Comparison of ENCODE assay signal across 8 mouse cellular contexts in genomic region chr1:140245465-140245864, GRCm38 (mm10). TPM values are rescaled to one million over a fixed set of nuclear protein-coding genes. Genes with fewer than 3 reads are reported as not detected.
DNase-seq lines count a peak whose midpoint lies in the region; ATAC-seq and TF ChIP-seq lines count a peak whose summit lies in the region.

No protein-coding gene starts in this region.

- no peak for TF ChIP-seq CTCF in E14TG2a.4 (conservative IDR thresholded peaks at IDR 0.05; ENCODE audit: low read length)
- TF ChIP-seq CTCF in gastrocnemius, adult 2 months (IDR thresholded peaks at IDR 0.05), result no peak

- no peaks in the 10 kb centered on the region for H3K36me3 ChIP-seq in E14TG2a.4 (ENCODE audit: insufficient read depth, low read length)
- H3K36me3 ChIP-seq in hindbrain, embryonic 14.5 days (replicated peaks; ENCODE audit: control insufficient read depth, insufficient read depth), result no peaks in the 10 kb centered on the region

- under 1% methylated on average over 17 of the region's 17 CpGs for WGBS in hindbrain, embryonic 14.5 days

- H3K27me3 ChIP-seq in E14TG2a.4 (ENCODE audit: insufficient read depth, low read length), result no peaks in the 10 kb centered on the region
- no peaks in the 10 kb centered on the region for H3K27me3 ChIP-seq in hindbrain, embryonic 14.5 days (ENCODE audit: control insufficient read depth, insufficient read depth, low read length)

- peaks cover 11% of the 10 kb centered on the region for H3K4me1 ChIP-seq in E14TG2a.4 (replicated peaks; ENCODE audit: low read depth, low read length)
- H3K4me1 ChIP-seq in brown adipose tissue, adult 24 weeks (ENCODE audit: control insufficient read depth, insufficient read depth, insufficient read length, low read length), result no peaks in the 10 kb centered on the region
- no peaks in the 10 kb centered on the region for H3K4me1 ChIP-seq in hindbrain, embryonic 14.5 days (replicated peaks; ENCODE audit: control insufficient read depth, insufficient read depth, low read length)

- intact Hi-C loops in gastrocnemius, adult 2 months (cut with DNase I), result no loop called here

- peak; percentile 49 for DNase-seq in gastrocnemius, adult 2 months
- DNase-seq in hindbrain, embryonic 14.5 days (ENCODE audit: low spot score), result peak; percentile 77
- DNase-seq in left cerebral cortex, adult 11 months (ENCODE audit: low spot score), result peak; percentile 12
- DNase-seq in lung, postnatal 4 days, result peak; percentile 10 to 38
- DNase-seq in right cerebral cortex, postnatal 25 days, result peak; percentile 72
- no peak for DNase-seq in MN1 (ENCODE audit: low spot score)

- peak overlapping the region; percentile 85 for H3K4me3 ChIP-seq in E14TG2a.4 (replicated peaks; ENCODE audit: low read length)
- peak overlapping the region; percentile 35 for H3K4me3 ChIP-seq in brown adipose tissue, adult 24 weeks (ENCODE audit: insufficient read depth, low read depth, low read length)
- H3K4me3 ChIP-seq in gastrocnemius, adult 2 months, result peak overlapping the region; percentile 66
- H3K4me3 ChIP-seq in hindbrain, embryonic 14.5 days (replicated peaks; ENCODE audit: low read length), result peak overlapping the region; percentile 53

- ATAC-seq in hindbrain, embryonic 14.5 days (ENCODE audit: low FRiP score), result peak; percentile 99

- no peaks in the 10 kb centered on the region for H3K9me3 ChIP-seq in E14TG2a.4 (ENCODE audit: low read length)
- H3K9me3 ChIP-seq in hindbrain, embryonic 14.5 days (ENCODE audit: control insufficient read depth, low read length), result no peaks in the 10 kb centered on the region

- no peak overlapping the region for H3K27ac ChIP-seq in brown adipose tissue, adult 24 weeks (replicated peaks; ENCODE audit: low read depth, low read length)
- H3K27ac ChIP-seq in gastrocnemius, adult 2 months, result peak overlapping the region; percentile 16; the same call in 1 of the 2 replicates
- H3K27ac ChIP-seq in hindbrain, embryonic 14.5 days, result no peak overlapping the region

- H3K9ac ChIP-seq in hindbrain, embryonic 14.5 days, result peak overlapping the region; percentile 57

- H3K4me2 ChIP-seq in hindbrain, embryonic 14.5 days (replicated peaks), result peak overlapping the region; percentile 72

RNA-seq across cellular contexts. Expression of gene Kcnt2, which starts 0.5 kb away (rescaled TPM):
- polyA plus RNA-seq in brown adipose tissue, adult 24 weeks (2012; ENCODE audit: insufficient read depth, insufficient read length, missing spikeins), result 0.16 and 0.25 TPM in 2 replicates
- under 1 TPM; 0.45 to 0.56 TPM for total RNA-seq in gastrocnemius, adult 2 months (2021)
- 3.8 and 4.5 TPM in 2 replicates for polyA plus RNA-seq in hindbrain, embryonic 14.5 days (2014; fragmentation: Nextera tagmentation; extraction: Ambion mirVana)

Comparison
In these comparisons a context has a peak if more than half of its experiments do, and no peak if none do; other contexts are left out.
1. H3K4me3 ChIP-seq: peak in every context shown above with its lines; median percentile 85 in E14TG2a.4; 66 in gastrocnemius, adult 2 months; 53 in hindbrain, embryonic 14.5 days; 35 in brown adipose tissue, adult 24 weeks.